Mouse (Mus musculus) heart, adult 18-20 months (tissue): ENCODE measurements around the gene Izumo2. TPM values are rescaled to one million over a fixed set of nuclear protein-coding genes. Genes with fewer than 3 reads are reported as not detected.

ENCODE experiments used
- DNase-seq, 2 experiments: peaks; one replicate each; pipeline ENCODE4 v3.0.0; 2021 to 2022; ENCODE audit warnings: mixed read lengths in 1 of 2
- total RNA-seq, 2 experiments: library from RNA; stranded (reverse); gene quantifications; 2 replicates each; pipeline ENCODE4 v1.2.3; 2021

Izumo2 gene
- total RNA-seq, 2 experiments from 2014 or later: not detected

GRCm38 (mm10) chr7:44768129-44768528 lies 59.6 kb downstream of the Izumo2 start:
- no peak for DNase-seq

Other genes with a start within 250 kb of the Izumo2 start
- gene Aspdh, start 243.4 kb upstream of the Izumo2 start, total RNA-seq: 1 to 10 TPM in 1 of 2 experiments, under 1 TPM in 1; 0.41 to 1.4 TPM
- gene Josd2, start 240.8 kb upstream of the Izumo2 start, total RNA-seq: 100 to 1,000 TPM in 1 of 2 experiments, 10 to 100 TPM in 1; 98.6 to 108 TPM
- 10 to 100 TPM; 79.6 to 85.6 TPM for gene Emc10, start 212.2 kb upstream of the Izumo2 start, total RNA-seq
- gene Fam71e1, start 212.2 kb upstream of the Izumo2 start, total RNA-seq: 1 to 10 TPM; 1.6 to 4.3 TPM
- 10 to 100 TPM; 10.2 to 10.8 TPM for gene Mybpc2, start 184.1 kb upstream of the Izumo2 start, total RNA-seq
- gene Spib, start 176.7 kb upstream of the Izumo2 start, total RNA-seq: 1 to 10 TPM in 1 of 2 experiments, under 1 TPM in 1; 0.37 to 4.8 TPM
- gene Pold1, start 159.9 kb upstream of the Izumo2 start, total RNA-seq: 10 to 100 TPM; 12.6 to 16.2 TPM
- 10 to 100 TPM; 43.9 to 47.3 TPM for gene Nr1h2, start 154.8 kb upstream of the Izumo2 start, total RNA-seq
- gene Napsa, start 136.4 kb upstream of the Izumo2 start, total RNA-seq: 1 to 10 TPM in 1 of 2 experiments, under 1 TPM in 1; 0.82 to 4.4 TPM
- gene Kcnc3, start 118.1 kb upstream of the Izumo2 start, total RNA-seq: 1 to 10 TPM; 2.4 to 2.6 TPM
- gene Myh14, start 37.9 kb upstream of the Izumo2 start, total RNA-seq: 10 to 100 TPM; 86.9 to 95.7 TPM
- 10 to 100 TPM; 23.9 to 30.9 TPM for gene Vrk3, start 39.7 kb downstream of the Izumo2 start, total RNA-seq
- not detected for gene Zfp473, start 42.3 kb downstream of the Izumo2 start, total RNA-seq
- 10 to 100 TPM; 25.4 to 26.0 TPM for gene Nup62, start 107.3 kb downstream of the Izumo2 start, total RNA-seq
- gene Il4i1, start 107.6 kb downstream of the Izumo2 start, total RNA-seq: 1 to 10 TPM in 1 of 2 experiments, under 1 TPM in 1; 0.62 to 4.8 TPM
- gene Atf5, start 107.9 kb downstream of the Izumo2 start, total RNA-seq: 10 to 100 TPM; 60.2 to 62.7 TPM
- 10 to 100 TPM; 65.1 to 67.1 TPM for gene Akt1s1, start 140.2 kb downstream of the Izumo2 start, total RNA-seq
- 10 to 100 TPM; 36.7 to 57.6 TPM for gene Tbc1d17, start 140.3 kb downstream of the Izumo2 start, total RNA-seq
- 10 to 100 TPM; 16.5 to 19.4 TPM for gene Pnkp, start 148.4 kb downstream of the Izumo2 start, total RNA-seq
- 100 to 1,000 TPM; 173 to 184 TPM for gene Ptov1, start 161.0 kb downstream of the Izumo2 start, total RNA-seq
- 10 to 100 TPM; 75.9 to 79.8 TPM for gene Med25, start 184.0 kb downstream of the Izumo2 start, total RNA-seq
- 10 to 100 TPM; 15.4 to 16.8 TPM for gene Fuz, start 187.3 kb downstream of the Izumo2 start, total RNA-seq
- gene Ap2a1, start 220.8 kb downstream of the Izumo2 start, total RNA-seq: 10 to 100 TPM; 59.2 to 67.9 TPM
- gene Tsks, start 234.5 kb downstream of the Izumo2 start, total RNA-seq: not detected